Mouse (Mus musculus): Measurements from ENCODE around the gene Usp22.

- no peak for TF ChIP-seq CTCF (IDR thresholded peaks at IDR 0.05; ENCODE audit: low read depth)
- no peak for TF ChIP-seq EP300 (IDR thresholded peaks at IDR 0.05; ENCODE audit: low read depth)
These were observed 6.8 kb upstream of the Usp22 start for GRCm38 (mm10) chr11:61181624-61182023.

Measured in heart, postnatal 0 days (tissue).